ENCODE assay signal across 15 mouse cellular contexts in genomic region chr2:65450449-65451360, GRCm38 (mm10).
DNase-seq lines count a peak whose midpoint lies in the region; ATAC-seq and TF ChIP-seq lines count a peak whose summit lies in the region.
"Had no signal": no experiment of that assay in that cellular context is flagged by ENCODE, and none has a peak within 500 bp of the region (broad histone marks: within the 10 kb centered on the region; RNA-seq: fewer than 3 reads in every experiment).

No protein-coding gene starts in this region.

- no peak overlapping the region for H3K9ac ChIP-seq in forebrain, embryonic 13.5 days
- H3K9ac ChIP-seq in forebrain, embryonic 11.5 days (ENCODE audit: low read length) = no peak overlapping the region
- no peak overlapping the region for H3K9ac ChIP-seq in hindbrain, embryonic 14.5 days
- no peak overlapping the region for H3K9ac ChIP-seq in midbrain, embryonic 15.5 days
- H3K9ac ChIP-seq: embryonic facial prominence, embryonic 12.5 days; kidney, embryonic 15.5 days had no signal

- WGBS in forebrain, embryonic 13.5 days = 44% methylated on average over 2 of the region's 2 CpGs
- WGBS in forebrain, embryonic 11.5 days = 56% methylated on average over 2 of the region's 2 CpGs
- WGBS in hindbrain, embryonic 14.5 days = 37% methylated on average over 2 of the region's 2 CpGs
- 35% methylated on average over 2 of the region's 2 CpGs for WGBS in midbrain, embryonic 15.5 days

- H3K4me2 ChIP-seq in forebrain, embryonic 13.5 days = no peak overlapping the region
- no peak overlapping the region for H3K4me2 ChIP-seq in forebrain, embryonic 11.5 days (ENCODE audit: low read depth, low read length, severe bottlenecking)
- H3K4me2 ChIP-seq in hindbrain, embryonic 14.5 days (replicated peaks) = no peak overlapping the region
- H3K4me2 ChIP-seq in midbrain, embryonic 15.5 days = no peak overlapping the region
- H3K4me2 ChIP-seq: embryonic facial prominence, embryonic 12.5 days; kidney, embryonic 15.5 days had no signal

- no peak for TF ChIP-seq POLR2A in brain, embryonic 14.5 days (IDR thresholded peaks at IDR 0.05; ENCODE audit: borderline replicate concordance, extremely low read depth, insufficient read depth, insufficient read length, poor library complexity, severe bottlenecking)

- no peaks in the 10 kb centered on the region for H3K36me3 ChIP-seq in forebrain, embryonic 13.5 days (ENCODE audit: poor library complexity, severe bottlenecking)
- no peaks in the 10 kb centered on the region for H3K36me3 ChIP-seq in forebrain, embryonic 11.5 days (ENCODE audit: control insufficient read depth, insufficient read depth, low read length)
- H3K36me3 ChIP-seq in hindbrain, embryonic 14.5 days (replicated peaks; ENCODE audit: control insufficient read depth, insufficient read depth) = no peaks in the 10 kb centered on the region
- H3K36me3 ChIP-seq in midbrain, embryonic 15.5 days (replicated peaks) = no peaks in the 10 kb centered on the region
- H3K36me3 ChIP-seq: embryonic facial prominence, embryonic 12.5 days; kidney, embryonic 15.5 days had no signal

- no peak overlapping the region for H3K4me3 ChIP-seq in forebrain, embryonic 13.5 days
- H3K4me3 ChIP-seq in forebrain, embryonic 11.5 days (ENCODE audit: low read depth, low read length) = no peak overlapping the region
- H3K4me3 ChIP-seq in hindbrain, embryonic 14.5 days (replicated peaks; ENCODE audit: low read length) = no peak overlapping the region
- no peak overlapping the region for H3K4me3 ChIP-seq in midbrain, embryonic 15.5 days
- H3K4me3 ChIP-seq: embryonic facial prominence, embryonic 12.5 days; kidney, embryonic 15.5 days; left cerebral cortex, adult 2 months had no signal

- DNase-seq in forebrain, embryonic 11.5 days (ENCODE audit: low spot score) = no peak
- DNase-seq in brain, embryonic 14.5 days (ENCODE audit: low read depth) = peak; percentile 70
- peak; percentile 46 for DNase-seq in hindbrain, embryonic 14.5 days (ENCODE audit: low spot score)
- no peak for DNase-seq in yolk sac, embryonic 10.5 days (ENCODE audit: low spot score)
- no peak for DNase-seq in urinary bladder, adult 2 months (ENCODE audit: low spot score)
- DNase-seq: B cell, adult 2 months; heart, postnatal 36 days; lung, postnatal 14 days; thymus, postnatal 25 days had no signal

- no peak for TF ChIP-seq CTCF in brain, embryonic 14.5 days (IDR thresholded peaks at IDR 0.05; ENCODE audit: borderline replicate concordance, extremely low read depth, insufficient read depth, insufficient read length)

- H3K9me3 ChIP-seq in forebrain, embryonic 13.5 days (replicated peaks) = no peaks in the 10 kb centered on the region
- no peaks in the 10 kb centered on the region for H3K9me3 ChIP-seq in forebrain, embryonic 11.5 days (ENCODE audit: control insufficient read depth, low read length)
- H3K9me3 ChIP-seq in hindbrain, embryonic 14.5 days (ENCODE audit: control insufficient read depth, low read length) = no peaks in the 10 kb centered on the region
- H3K9me3 ChIP-seq in midbrain, embryonic 15.5 days = no peaks in the 10 kb centered on the region
- H3K9me3 ChIP-seq: embryonic facial prominence, embryonic 12.5 days; kidney, embryonic 15.5 days had no signal

- H3K27me3 ChIP-seq in forebrain, embryonic 13.5 days = no peaks in the 10 kb centered on the region
- no peaks in the 10 kb centered on the region for H3K27me3 ChIP-seq in forebrain, embryonic 11.5 days (ENCODE audit: control insufficient read depth, insufficient read depth, low read length)
- no peaks in the 10 kb centered on the region for H3K27me3 ChIP-seq in hindbrain, embryonic 14.5 days (ENCODE audit: control insufficient read depth, insufficient read depth, low read length)
- no peaks in the 10 kb centered on the region for H3K27me3 ChIP-seq in midbrain, embryonic 15.5 days (replicated peaks)
- H3K27me3 ChIP-seq: embryonic facial prominence, embryonic 12.5 days; kidney, embryonic 15.5 days had no signal

- no peaks in the 10 kb centered on the region for H3K4me1 ChIP-seq in forebrain, embryonic 13.5 days
- no peaks in the 10 kb centered on the region for H3K4me1 ChIP-seq in forebrain, embryonic 11.5 days (replicated peaks; ENCODE audit: control insufficient read depth, insufficient read depth, low read length)
- H3K4me1 ChIP-seq in hindbrain, embryonic 14.5 days (replicated peaks; ENCODE audit: control insufficient read depth, insufficient read depth, low read length) = peaks cover 5% of the 10 kb centered on the region; the same call in 1 of the 2 replicates
- peaks cover 4% of the 10 kb centered on the region; the same call in 1 of the 2 replicates for H3K4me1 ChIP-seq in midbrain, embryonic 15.5 days
- H3K4me1 ChIP-seq: embryonic facial prominence, embryonic 12.5 days; kidney, embryonic 15.5 days had no signal

- H3K27ac ChIP-seq in forebrain, embryonic 13.5 days = no peak overlapping the region
- H3K27ac ChIP-seq in forebrain, embryonic 11.5 days (ENCODE audit: low read depth, low read length) = no peak overlapping the region
- no peak overlapping the region for H3K27ac ChIP-seq in hindbrain, embryonic 14.5 days
- peak overlapping the region; percentile 49; the same call in 1 of the 2 replicates for H3K27ac ChIP-seq in midbrain, embryonic 15.5 days
- H3K27ac ChIP-seq: embryonic facial prominence, embryonic 12.5 days; kidney, embryonic 15.5 days; left cerebral cortex, adult 2 months had no signal

- 0 out of 2 replicates have a peak, but pooled peaks have one; percentile 33 for ATAC-seq in forebrain, embryonic 13.5 days
- ATAC-seq in forebrain, embryonic 11.5 days (replicated peaks; ENCODE audit: low FRiP score) = no peak
- ATAC-seq in hindbrain, embryonic 14.5 days (ENCODE audit: low FRiP score) = peak; percentile 82; the same call in 1 of the 2 replicates
- peak; percentile 88 for ATAC-seq in midbrain, embryonic 15.5 days (replicated peaks)
- ATAC-seq in erythroblast, adult 5-6 weeks (replicated peaks; ENCODE audit: low FRiP score, poor library complexity, severe bottlenecking) = no peak

Comparison
In these comparisons a context has a peak if more than half of its experiments do, and no peak if none do; other contexts are left out.
1. ATAC-seq: peak in forebrain, embryonic 13.5 days (single experiment), hindbrain, embryonic 14.5 days (single experiment) and midbrain, embryonic 15.5 days (single experiment); none in forebrain, embryonic 11.5 days (single experiment) and erythroblast, adult 5-6 weeks (single experiment).
2. DNase-seq: peak in brain, embryonic 14.5 days (single experiment) and hindbrain, embryonic 14.5 days (single experiment); none in forebrain, embryonic 11.5 days (single experiment), yolk sac, embryonic 10.5 days (single experiment) and urinary bladder, adult 2 months (single experiment).